Mouse (Mus musculus): ENCODE measurements around the gene Stil.

The Stil gene

DNA sequence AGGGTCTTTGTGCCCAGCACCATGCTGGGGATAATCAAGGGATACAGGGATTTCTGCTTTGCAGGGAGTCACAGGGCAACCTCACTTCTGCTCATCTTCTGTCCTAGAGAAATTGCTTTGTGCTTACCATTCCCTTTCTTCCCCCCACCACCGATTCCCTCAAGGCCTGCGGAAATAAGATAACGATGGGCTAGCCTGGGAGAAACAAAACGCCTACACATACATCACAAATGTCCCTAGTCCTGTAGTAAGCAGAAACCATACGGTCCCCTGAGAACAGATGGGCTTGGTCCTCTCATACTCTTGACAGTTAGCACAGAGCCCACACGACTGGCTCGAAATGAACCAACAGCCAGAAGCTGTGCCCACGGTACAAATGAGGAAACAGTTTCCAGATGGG lies 48.2 kb downstream of the Stil start:
- no peak for DNase-seq (ENCODE audit: inconsistent ontology term)

DNA sequence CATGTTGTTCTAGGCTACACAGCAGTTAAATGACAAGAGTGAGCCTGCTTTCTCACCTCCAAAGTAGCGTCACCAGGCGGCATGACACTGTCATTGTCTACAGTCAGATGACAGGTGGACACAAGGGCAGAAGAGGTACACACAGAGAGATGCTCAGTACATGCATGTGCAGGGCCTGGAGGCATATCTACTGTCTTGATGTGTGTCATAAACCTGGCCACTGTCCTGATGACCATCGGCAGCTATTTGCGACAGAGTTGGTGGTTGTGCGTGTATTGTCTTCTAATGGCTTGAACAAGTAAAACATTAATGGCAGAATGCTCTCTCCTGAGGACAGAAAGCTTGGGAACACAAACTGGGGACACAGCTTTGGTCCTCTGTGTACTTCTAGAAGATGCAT lies 51.3 kb downstream of the Stil start:
- no peak for DNase-seq (ENCODE audit: inconsistent ontology term)

DNA sequence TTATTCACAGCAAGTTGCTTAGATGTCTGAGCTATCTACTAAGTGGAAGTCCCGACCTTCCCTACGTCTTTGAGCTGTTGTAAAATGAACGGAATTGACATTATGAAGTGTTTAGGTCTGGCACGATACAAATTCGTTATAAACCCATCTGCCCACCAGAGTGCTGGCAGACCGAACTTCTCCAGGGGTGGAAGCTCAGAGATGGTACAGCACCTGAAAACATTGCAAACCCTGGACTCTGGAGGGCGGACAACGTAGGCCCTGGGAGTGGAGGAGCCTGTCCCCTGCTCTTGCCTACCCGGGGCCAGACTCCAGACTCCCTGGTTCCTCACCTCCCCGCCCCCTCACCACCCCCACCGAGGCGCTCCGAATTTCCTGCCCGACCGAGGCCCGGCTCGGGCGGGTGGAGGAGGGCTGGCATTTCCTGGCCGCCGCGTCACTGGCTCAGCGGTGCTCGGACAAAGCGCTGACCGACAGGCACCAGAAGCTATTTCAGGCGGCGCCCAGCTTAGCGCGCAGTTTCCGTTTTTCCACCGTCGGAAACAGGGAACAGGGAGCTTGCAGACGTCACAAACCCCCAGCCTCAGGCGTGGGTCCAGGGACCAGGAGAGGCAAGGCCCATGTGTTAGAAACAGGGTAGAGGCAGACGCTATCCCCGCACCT lies 52.5 kb downstream of the Stil start:
- peak; percentile 47 for DNase-seq (ENCODE audit: inconsistent ontology term)

DNA sequence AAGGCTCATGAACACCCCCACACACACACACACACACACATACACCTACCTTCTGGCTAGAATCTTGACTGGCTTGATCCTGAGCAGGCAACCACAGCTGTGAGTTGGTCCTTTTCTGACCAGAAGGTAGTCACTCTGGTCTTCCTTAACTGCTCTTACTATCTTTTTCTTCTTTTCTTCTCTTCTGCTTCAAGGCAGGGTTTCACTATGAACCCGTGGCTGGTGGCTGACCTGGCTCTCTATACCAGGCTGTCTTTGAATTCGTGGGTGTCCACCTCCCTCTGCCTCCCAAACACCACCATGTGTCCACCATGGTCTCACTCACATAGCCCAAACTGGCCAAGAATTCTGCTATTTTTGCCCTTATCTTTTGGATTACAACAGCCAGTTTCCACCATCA lies 55.1 kb downstream of the Stil start:
- DNase-seq (ENCODE audit: inconsistent ontology term): no peak

DNA sequence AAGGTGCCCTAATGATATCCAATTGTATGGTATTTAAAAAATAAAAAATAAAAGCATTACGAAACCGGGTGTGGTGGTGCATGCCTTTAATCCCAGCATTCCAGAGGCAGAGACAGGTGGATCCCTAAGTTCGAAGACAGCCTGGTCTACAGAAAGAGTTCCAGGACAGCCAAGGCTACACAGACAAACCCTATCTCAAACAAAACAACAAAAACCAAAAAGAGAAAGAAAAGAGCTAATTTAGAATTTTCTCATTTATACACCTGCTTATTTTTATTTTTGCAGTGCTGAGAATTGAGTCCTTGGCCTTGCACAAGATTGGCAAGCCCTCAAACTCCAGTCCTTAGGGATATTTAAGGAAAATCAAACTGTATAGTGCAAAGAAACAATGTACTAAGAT lies 55.7 kb downstream of the Stil start:
- DNase-seq (ENCODE audit: inconsistent ontology term): no peak

DNA sequence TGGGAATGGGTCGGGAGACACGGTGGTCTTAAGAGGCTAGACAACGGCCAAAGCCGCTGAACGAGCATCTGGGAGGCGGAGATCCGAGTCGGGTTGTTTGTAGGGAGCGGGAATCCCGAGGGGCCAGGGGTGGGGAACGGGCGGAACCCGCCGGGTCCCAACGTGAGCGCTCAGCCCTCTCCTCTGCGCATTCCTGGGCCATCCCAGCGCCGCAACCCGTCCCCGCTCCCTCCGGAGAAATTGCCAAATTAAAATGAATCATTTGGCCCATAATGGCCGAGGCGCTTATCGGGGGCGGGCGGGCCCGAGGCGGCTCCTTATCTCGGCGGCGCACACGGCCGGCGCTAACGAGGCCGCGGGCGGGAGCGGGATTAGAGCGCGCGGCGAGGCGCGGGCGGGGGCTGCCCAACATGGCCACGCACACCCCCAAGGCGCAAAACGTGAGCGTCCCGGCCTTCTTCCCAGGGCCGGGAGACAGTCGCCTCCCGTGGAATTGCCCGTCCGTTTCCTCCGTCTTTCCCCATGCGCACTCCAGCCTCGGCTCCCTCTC lies 56.5 kb downstream of the Stil start, which contains the start of gene Tal1:
TSS of gene Tal1 (plus strand) at position 56 of the 550 bp plus-strand sequence.
- peak; percentile 40 for DNase-seq (ENCODE audit: inconsistent ontology term)

DNA sequence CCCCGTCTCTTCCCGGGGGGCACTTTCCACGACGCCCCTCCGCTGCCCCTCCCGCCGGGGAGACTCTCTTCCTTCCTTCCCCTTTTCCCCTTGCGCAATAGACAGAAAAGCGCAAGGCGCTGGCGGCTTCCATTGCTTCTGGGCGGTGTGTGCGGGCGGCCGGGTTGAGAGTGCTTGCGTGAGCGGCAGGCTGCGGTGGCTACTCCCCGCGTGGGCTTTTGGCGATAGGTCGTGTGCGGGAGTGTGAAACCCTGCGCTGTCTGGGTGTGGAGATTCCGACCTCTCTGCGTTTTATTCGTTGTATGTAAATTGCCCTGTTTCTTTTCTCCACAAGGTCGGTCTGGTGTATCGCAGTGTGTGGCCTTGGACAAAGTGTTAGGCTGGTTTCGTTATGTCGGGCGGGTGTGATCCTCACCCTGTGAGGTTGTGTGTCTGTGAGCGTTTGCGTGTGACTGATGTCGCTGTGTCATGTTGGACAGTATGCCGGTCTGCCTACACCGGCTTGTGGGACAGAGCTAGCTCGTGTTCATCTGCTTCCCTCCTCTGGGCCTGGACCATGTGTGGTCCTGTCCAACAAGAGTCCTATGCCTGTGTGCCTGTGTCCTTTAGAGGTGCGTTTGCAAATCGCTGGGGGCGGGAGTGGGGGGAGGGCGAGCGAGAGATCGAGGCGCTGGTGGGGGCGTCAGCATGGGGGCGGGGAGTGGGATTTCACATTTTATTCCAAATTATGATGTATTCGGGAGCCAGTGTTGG lies 57.1 kb downstream of the Stil start:
- DNase-seq (ENCODE audit: inconsistent ontology term): peak; percentile 52

DNA sequence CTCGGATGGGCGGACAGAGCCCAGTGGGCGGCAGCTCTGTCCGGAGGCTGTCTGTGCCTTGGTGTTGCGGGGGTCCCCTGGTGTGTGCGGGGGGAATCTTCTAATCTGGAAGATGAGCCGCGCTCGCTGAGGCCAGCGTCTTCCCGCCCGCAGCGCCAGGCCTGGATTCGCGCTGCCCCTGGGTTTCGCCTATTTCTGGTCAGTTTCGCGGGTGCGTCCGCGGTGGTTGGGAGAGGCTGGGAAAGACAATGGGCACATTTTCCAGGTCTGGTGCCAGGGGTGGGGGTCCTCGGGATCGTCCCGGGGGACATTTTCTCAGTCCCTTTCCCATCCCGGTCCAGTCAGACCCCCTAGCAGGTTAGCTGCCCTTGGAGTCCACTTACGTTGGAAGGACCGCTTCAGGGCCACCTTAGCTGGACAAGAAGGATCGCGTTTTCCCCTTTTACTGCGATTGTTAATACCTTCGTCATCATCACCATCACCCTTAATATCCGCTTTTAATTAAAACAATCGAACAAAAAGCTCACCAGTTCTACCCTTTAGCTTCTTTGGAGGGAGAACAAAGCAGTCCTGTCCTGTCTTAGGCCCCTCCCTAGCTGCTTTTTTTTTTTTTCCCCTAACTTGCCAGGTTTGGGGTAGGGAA lies 57.8 kb downstream of the Stil start:
- DNase-seq (ENCODE audit: inconsistent ontology term): peak; percentile 11

DNA sequence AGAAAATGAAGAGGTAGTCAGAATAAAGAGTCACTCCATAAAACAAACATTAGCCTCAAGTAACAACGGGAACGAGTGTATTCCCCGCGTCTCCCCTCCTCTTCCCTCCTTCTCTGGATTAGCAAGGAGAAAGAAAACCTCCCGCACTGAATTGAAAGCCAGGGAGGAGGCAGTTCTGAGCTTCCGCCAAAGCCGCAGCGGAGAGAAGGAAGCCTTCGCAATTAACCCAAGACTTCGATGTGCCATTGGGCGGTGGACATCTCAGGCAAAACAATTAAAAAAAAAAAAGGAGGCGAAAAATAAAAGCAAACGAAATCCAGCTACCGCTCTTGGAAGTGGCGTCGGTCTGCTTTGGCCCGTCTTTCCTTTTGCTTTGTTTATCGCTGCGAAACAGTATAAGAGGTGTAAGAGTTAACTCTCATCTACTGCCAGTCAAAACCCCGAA lies 58.4 kb downstream of the Stil start:
- peak; percentile 53 for DNase-seq (ENCODE audit: inconsistent ontology term)

DNA sequence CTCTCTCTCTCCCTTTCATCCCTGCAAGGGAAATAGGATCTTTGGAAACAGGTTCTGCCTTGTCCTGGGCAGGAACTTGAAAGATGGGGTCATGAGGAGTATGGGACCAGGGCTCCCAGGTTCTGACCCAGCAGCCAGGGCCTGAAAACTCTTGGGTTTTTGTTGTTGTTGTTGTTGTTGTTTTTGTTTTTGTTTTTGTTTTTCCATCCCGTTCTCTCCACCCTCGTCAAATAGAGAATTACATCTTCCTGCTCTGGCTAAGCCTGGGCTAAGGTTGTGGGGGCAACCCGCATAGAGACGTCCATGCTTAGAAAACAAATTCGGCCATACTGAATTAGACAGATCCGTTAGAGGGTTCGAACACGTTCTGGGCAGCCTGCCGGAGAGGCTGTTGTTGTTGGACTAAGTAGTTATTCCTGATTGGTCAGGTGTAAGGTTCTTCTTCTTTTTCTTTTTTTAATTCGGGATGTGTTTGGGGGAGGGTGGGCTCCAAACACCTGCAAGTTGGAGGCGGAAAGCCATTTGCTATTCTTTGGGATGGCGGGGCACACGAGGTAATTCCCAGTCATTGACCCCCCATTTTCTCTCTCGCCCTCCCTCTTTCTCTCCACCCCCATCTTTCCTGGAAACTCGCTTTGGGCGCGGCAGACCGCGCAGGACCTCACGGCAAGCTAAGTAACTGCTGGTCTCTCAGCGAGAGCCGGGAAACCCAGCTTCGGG lies 59.1 kb downstream of the Stil start:
- DNase-seq (ENCODE audit: inconsistent ontology term): peak; percentile 7

DNA sequence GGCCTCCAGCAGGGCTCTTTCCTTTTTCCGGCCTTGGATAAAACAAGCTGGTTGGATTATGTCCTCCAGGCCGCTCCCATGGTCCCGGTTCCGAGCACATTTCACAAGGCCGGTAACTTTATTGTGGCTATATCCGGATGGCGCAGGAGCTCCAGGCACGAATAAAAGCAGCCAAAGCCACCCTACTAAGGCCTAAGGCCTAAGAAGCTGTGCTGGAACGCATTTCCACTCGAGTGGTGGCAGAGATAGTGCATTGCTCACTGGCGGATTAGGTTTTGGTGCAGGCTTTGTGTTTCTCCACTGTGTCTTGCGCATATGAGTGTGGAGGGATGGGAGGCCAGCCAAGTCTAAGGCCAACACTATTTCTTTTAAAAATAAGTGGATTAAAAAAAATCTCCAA lies 59.9 kb downstream of the Stil start:
- DNase-seq (ENCODE audit: inconsistent ontology term): no peak

DNA sequence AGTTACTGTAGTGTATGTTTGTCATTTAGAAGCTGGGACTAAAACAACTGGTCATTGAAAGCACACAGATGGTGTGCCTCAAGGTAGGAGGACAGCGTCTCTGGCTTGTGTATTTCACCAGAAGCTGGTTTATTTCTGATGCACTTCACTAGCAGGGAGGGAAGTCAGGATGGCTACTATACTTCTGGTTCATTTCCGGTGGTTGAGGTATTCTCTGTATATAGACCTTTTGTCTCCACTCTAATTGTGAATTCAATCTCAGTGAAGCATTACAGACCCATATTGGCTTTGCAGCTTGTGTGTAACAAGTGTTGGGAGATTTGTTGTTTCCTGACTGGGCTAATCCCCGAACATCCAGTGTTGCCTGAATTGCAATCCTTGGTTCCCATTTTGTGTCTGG lies 60.8 kb downstream of the Stil start:
- no peak for DNase-seq (ENCODE audit: inconsistent ontology term)

DNA sequence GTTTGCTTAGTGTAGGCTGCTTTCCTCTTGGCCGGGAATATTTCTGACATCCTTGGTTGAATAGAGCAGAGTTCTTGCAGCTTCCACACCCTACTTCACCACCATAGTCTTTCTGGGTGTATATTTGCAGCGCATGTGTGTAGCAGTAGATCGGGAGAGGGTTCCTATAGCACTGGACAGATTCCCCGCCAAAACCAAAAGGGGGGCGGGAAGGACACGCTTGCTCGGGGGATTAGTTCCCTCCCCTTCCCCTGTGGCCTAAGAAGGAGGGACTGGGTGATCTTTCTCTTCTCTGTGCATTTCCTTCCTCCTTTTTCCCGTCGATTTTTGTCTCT lies 62.5 kb downstream of the Stil start:
- DNase-seq (ENCODE audit: inconsistent ontology term): no peak

DNA sequence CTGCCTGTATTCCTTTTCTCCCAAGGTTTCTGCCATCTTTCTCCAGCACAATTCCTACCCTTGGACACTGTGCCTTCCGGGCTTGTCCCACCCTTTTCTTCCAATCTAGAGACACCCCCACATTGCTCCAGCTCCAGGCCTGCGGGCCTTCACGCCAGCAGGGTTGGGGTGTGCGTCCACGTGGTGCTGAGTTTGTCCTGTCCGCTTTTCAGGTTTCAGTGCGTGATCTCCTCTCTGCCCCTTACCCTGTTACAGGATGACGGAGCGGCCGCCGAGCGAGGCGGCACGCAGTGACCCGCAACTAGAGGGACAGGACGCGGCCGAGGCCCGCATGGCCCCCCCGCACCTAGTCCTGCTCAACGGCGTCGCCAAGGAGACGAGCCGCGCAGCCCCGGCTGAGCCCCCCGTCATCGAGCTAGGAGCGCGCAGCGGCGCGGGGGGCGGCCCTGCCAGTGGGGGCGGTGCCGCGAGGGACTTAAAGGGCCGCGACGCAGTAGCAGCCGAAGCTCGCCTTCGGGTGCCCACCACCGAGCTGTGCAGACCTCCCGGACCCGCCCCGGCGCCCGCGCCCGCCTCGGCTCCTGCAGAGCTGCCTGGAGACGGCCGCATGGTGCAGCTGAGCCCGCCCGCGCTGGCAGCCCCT lies 63.0 kb downstream of the Stil start:
- DNase-seq (ENCODE audit: inconsistent ontology term): peak; percentile 46

DNA sequence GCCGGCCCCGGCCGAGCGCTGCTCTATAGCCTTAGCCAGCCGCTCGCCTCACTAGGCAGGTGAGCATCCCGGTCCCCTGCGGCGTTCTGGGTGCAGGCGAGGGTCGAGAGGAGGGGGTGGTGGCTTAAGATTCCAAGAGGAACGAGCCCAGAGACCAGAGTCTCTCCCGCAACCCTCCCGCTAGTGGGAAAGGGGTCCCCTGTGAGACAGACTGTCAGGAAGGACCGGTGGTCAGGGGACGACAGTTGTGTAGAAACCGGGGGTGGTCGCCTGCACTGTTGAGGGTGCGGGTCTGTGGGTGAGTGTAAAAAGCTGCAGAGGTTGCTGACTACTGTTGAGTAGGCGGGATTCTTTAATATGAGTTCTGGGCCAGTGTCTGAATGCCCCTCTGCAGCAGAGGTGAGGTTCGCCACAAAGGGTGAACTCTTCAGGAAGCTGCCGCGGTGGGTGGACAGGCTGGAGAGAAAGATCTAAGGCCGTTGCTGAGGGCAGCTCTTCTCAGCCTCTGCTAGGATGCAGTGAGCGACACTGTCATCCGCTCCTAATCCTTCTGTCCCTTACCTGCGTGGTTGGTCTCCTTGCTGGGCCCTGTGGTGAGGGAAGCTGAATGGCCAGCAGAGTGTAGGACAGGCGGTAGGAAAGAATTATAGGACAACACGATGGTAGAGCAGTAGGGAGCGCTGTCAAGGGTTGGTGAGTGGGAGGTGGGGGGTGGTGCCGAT lies 63.7 kb downstream of the Stil start:
- no peak for DNase-seq (ENCODE audit: inconsistent ontology term)

DNA sequence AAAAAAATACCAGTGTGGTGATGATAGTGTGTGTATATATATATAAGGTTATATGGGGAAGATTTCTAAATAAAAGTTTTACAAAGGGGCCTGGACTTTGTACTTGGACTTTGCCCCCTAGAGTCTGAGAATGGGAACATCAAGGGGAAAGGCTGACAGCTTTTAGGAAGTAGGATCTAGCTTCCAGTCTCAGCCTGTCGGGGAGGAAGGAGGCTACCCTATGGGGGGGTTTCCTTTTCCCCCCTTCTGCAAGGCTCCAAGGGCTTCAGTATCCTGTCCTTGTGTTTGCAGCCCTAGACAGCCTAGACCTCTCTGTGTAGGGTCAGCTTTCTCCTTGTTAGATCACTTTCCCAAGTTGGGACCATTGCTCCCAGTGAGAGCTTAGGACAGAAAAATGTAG lies 71.7 kb downstream of the Stil start:
- no peak for DNase-seq (ENCODE audit: inconsistent ontology term)

DNA sequence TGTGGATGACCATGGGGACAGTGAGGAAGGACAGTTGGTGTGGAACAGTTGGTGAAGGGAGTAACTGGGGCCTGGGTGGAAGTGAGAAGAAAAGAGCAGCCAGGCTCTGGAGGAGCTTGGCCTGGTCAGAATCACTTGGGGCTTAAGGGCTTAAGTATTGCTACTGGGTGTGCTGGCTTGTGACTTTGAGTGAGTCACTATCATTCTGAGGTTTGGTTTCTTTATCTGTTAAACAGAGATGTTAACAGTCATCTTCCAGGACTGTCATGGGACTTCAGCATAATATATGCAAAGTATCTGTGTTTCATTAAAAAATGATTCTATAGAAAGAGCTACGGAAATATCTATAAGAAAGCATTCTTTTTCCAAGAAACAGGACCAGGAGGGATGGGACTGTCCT lies 74.8 kb downstream of the Stil start:
- no peak for DNase-seq (ENCODE audit: inconsistent ontology term)

DNA sequence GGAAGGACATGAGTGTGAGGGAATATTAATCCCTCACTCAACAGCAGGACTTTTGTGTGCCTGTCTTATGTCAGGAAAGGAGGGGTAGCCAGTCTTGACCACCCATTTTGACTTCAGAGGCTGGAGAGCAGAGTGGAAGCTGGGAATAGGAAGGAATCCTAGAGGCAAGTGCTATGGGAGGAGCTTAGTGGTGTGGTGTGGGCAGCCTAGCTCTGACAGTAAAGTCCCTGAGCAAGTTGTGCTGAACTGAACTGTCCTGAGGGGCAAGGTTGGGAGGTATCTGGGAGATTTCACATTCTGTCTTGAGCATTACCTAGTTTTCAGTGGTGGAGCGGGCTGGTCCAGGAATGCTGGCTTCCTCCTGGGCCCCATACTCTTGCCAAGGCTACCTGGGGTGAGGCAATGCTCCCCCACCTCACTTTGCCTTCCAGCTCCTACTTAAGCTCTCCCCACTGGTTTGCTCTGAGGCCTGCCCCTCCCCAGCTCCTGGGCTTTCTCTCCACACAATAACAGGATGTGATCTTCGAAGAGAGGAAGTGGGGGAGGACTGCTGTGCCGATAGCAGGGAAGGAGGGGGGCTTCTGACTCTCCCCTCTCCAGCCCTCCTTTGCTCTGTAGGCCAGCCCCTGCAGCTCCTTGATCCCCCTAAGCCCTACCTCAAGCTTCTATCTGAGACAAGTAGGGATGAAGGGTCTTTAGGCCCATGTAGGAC lies 75.4 kb downstream of the Stil start:
- no peak for DNase-seq (ENCODE audit: inconsistent ontology term)

DNA sequence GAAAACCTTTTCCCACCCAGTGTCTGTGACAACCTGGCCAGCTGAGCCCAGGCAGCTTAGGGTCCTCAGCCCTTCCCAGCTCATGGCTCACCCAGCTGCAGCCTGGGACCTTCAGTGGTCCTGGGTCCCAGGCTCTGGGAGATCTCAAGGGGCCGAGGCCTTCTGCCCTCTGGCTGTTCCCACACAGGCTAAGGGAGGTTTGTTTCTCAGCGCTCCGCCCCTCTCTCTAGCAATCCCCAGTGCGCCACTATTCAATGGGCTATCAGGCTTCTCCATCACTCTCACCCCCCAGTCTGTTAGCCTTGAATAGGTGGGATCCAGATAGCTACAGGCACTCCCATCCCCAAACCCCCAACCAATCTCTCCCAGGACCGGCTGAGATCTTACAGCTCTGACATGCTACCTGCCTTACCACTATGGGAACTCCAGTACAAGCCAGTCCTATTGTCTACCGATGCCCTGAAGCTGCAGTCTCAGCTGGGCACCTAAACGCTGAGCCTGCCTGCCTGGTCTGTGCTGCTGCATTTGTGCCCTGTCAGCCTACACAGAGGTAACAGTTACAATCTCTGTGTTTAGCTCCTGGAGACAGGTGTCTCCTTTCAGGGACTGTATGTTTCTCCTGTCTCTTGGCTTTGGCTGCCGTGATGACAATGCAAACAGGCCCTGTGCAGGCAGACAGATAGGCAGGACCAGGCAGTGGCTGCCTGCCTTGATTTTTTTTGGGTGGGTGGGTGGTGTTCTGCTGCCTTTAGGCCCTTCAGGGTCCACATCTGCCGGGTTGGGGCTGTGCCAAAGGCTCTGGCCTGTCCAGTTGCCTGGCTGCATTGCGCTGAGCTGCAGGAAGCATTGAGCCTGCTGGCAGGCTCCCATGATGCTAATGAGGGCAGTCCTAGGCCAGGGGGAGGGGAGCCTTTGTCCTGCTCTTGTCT lies 79.2 kb downstream of the Stil start:
- peak; percentile 46 for DNase-seq (ENCODE audit: inconsistent ontology term)
